Mouse (Mus musculus) neural tube, embryonic 14.5 days (tissue): ENCODE results near the gene Bola1. TPM values are rescaled to one million over a fixed set of nuclear protein-coding genes. Genes with fewer than 3 reads are reported as not detected.
"Not testable (repeated sequence)": the region's sequence is repeated elsewhere in the genome, so short reads cannot be mapped to it uniquely, and the experiment has no call there.

ENCODE experiments used
- ATAC-seq: fragments of 200-750 bp; cut with Nextera tagmentation; 2 replicates; pipeline ENCODE4 v1.8.0; 2017; ENCODE audit warnings: low read depth, mild to moderate bottlenecking, moderate TSS enrichment, moderate library complexity
- H3K27ac ChIP-seq: fragments of 300-500 bp; sonication (generic); 2 replicates; pipeline ENCODE4 v1.5.1; 2014; ENCODE audit warnings: low read depth, mild to moderate bottlenecking, control low read depth, low read length, moderate library complexity, mixed read lengths
- H3K27me3 ChIP-seq: fragments of 300-500 bp; sonication (generic); 2 replicates; pipeline ENCODE4 v1.6.1; 2014; ENCODE audit warnings: low read length; ENCODE audit not compliant: control insufficient read depth, insufficient read depth
- H3K36me3 ChIP-seq: fragments of 300-500 bp; sonication (generic); 2 replicates; pipeline ENCODE4 v1.6.1; 2014; ENCODE audit warnings: low read length, mixed read lengths; ENCODE audit not compliant: control insufficient read depth, insufficient read depth
- H3K4me1 ChIP-seq: fragments of 300-500 bp; sonication (generic); 2 replicates; pipeline ENCODE4 v1.6.1; 2014; ENCODE audit warnings: low read length; ENCODE audit not compliant: control insufficient read depth, insufficient read depth
- H3K4me2 ChIP-seq: fragments of 300-500 bp; sonication (generic); 2 replicates; pipeline ENCODE4 v1.6.1; 2014; ENCODE audit warnings: mild to moderate bottlenecking, low read depth, low read length, control low read depth
- H3K4me3 ChIP-seq: fragments of 300-500 bp; sonication (generic); 2 replicates; pipeline ENCODE4 v1.5.1; 2014; ENCODE audit warnings: low read depth, low read length, control low read depth, mixed read lengths
- H3K9ac ChIP-seq: fragments of 300-500 bp; sonication (generic); replicated peaks from 2 replicates; pipeline ENCODE4 v1.6.1; 2014; ENCODE audit warnings: low read depth, mild to moderate bottlenecking, control low read depth, low read length, mixed read lengths
- H3K9me3 ChIP-seq: fragments of 300-500 bp; sonication (generic); 2 replicates; pipeline ENCODE4 v1.6.1; 2016; ENCODE audit warnings: low read length; ENCODE audit not compliant: control insufficient read depth
- WGBS: fragments of 180-500 bp; shearing (Covaris S2); extraction: QIAGEN DNeasy Blood & Tissue Kit; methylation state at CpG from one replicate; pipeline ENCODE4 v1.1.7; 2014; 5-methylcytosine and 5-hydroxymethylcytosine counted together
- polyA plus RNA-seq: library from polyadenylated mRNA; unstranded; fragments of >200 nt; fragmentation: Nextera tagmentation; extraction: Ambion mirVana; gene quantifications from 2 replicates; pipeline ENCODE4 v1.2.1, GENCODE M21; 2014

Bola1 gene
- polyA plus RNA-seq, 1 experiment from 2014 or later: 69.0 TPM

- no peaks in the 10 kb centered on the region for H3K9me3 ChIP-seq
- peak within 1 kb of the TSS; percentile 48 for H3K4me3 ChIP-seq
- no peaks in the 10 kb centered on the region for H3K27me3 ChIP-seq
- peak within 1 kb of the TSS; percentile 83 for H3K4me2 ChIP-seq
- H3K36me3 ChIP-seq: no peaks in the 10 kb centered on the region
- peak within 1 kb of the TSS; percentile 95 for H3K27ac ChIP-seq
- H3K9ac ChIP-seq: peak within 1 kb of the TSS; percentile 54
- peak; percentile 77 for ATAC-seq
- peaks cover 13% of the 10 kb centered on the region for H3K4me1 ChIP-seq
- under 1% methylated on average over 43 of the region's 43 CpGs for WGBS
Observed at GRCm38 (mm10) chr3:96220765-96221639, 1.5 kb upstream of the Bola1 start, which contains the start of the genes Hist2h2ac and Hist2h2be. Gene Hist2h2ac (minus strand): TSS chr3:96220880. Gene Hist2h2be (plus strand): TSS chr3:96221119.

GRCm38 (mm10) chr3:96220131-96220764 lies 739 bp upstream of the Bola1 start:
- peak overlapping the region; percentile 54 for H3K9ac ChIP-seq
- ATAC-seq: peak; percentile 38
- H3K9me3 ChIP-seq, H3K27me3 ChIP-seq, H3K36me3 ChIP-seq: not testable (repeated sequence)
- H3K4me3 ChIP-seq: peak overlapping the region; percentile 48
- H3K4me1 ChIP-seq: peaks cover 13% of the 10 kb centered on the region
- H3K27ac ChIP-seq: peak overlapping the region; percentile 95
- H3K4me2 ChIP-seq: peak overlapping the region; percentile 83
- under 1% methylated on average over 23 of the region's 47 CpGs for WGBS

GRCm38 (mm10) chr3:96219191-96219641 lies 293 bp downstream of the Bola1 start:
- Histone ChIP-seq H3K9me3 (no peaks in the 10 kb centered on the region), H3K36me3 (no peaks in the 10 kb centered on the region), H3K9ac (peak overlapping the region; percentile 50), H3K4me3 (peak overlapping the region; percentile 48), H3K4me1 (peaks cover 13% of the 10 kb centered on the region), H3K4me2 (peak overlapping the region; percentile 83), H3K27me3 (no peaks in the 10 kb centered on the region), H3K27ac (peak overlapping the region; percentile 95)
- WGBS: 0% methylated on average over 12 of the region's 12 CpGs
- peak; percentile 40 for ATAC-seq

GRCm38 (mm10) chr3:96209242-96209641 lies 10.3 kb downstream of the Bola1 start:
- Histone ChIP-seq H3K9me3 (no peaks in the 10 kb centered on the region), H3K27ac (no peak overlapping the region), H3K36me3 (no peaks in the 10 kb centered on the region), H3K4me1 (no peaks in the 10 kb centered on the region), H3K4me3 (no peak overlapping the region), H3K9ac (no peak overlapping the region), H3K4me2 (no peak overlapping the region), H3K27me3 (no peaks in the 10 kb centered on the region)
- no peak for ATAC-seq
- WGBS: 32% methylated on average over 15 of the region's 15 CpGs

- no peak for ATAC-seq
- WGBS: 88% methylated on average over 3 of the region's 3 CpGs
- no peaks in the 10 kb centered on the region for H3K9me3 ChIP-seq
- H3K36me3 ChIP-seq: no peaks in the 10 kb centered on the region
- H3K4me3 ChIP-seq: no peak overlapping the region
- H3K27ac ChIP-seq: no peak overlapping the region
- H3K27me3 ChIP-seq: no peaks in the 10 kb centered on the region
- H3K4me1 ChIP-seq: no peaks in the 10 kb centered on the region
- H3K4me2 ChIP-seq: no peak overlapping the region
- no peak overlapping the region for H3K9ac ChIP-seq
Observed at GRCm38 (mm10) chr3:96207819-96208218, 11.7 kb downstream of the Bola1 start.

GRCm38 (mm10) chr3:96199731-96200130 lies 19.8 kb downstream of the Bola1 start:
- Histone ChIP-seq H3K9me3 (no peaks in the 10 kb centered on the region), H3K9ac (no peak overlapping the region), H3K4me1 (peaks cover 11% of the 10 kb centered on the region; the same call in 1 of the 2 replicates), H3K4me2 (no peak overlapping the region), H3K36me3 (no peaks in the 10 kb centered on the region), H3K27me3 (no peaks in the 10 kb centered on the region), H3K27ac (no peak overlapping the region), H3K4me3 (no peak overlapping the region)
- no peak for ATAC-seq
- 79% methylated on average over 2 of the region's 2 CpGs for WGBS

GRCm38 (mm10) chr3:96198601-96199251 lies 20.8 kb downstream of the Bola1 start:
- not testable (repeated sequence) for H3K4me3 ChIP-seq, H3K36me3 ChIP-seq, H3K4me2 ChIP-seq, ATAC-seq, H3K27me3 ChIP-seq, H3K9me3 ChIP-seq, H3K9ac ChIP-seq, H3K27ac ChIP-seq
- H3K4me1 ChIP-seq: peaks cover 11% of the 10 kb centered on the region; the same call in 1 of the 2 replicates
- WGBS: 79% methylated on average over 3 of the region's 8 CpGs

- Histone ChIP-seq H3K27me3 (no peaks in the 10 kb centered on the region), H3K9ac (peak overlapping the region; percentile 42), H3K27ac (peak overlapping the region; percentile 55; the same call in 1 of the 2 replicates), H3K36me3 (peaks cover 7% of the 10 kb centered on the region; the same call in 1 of the 2 replicates), H3K4me2 (peak overlapping the region; percentile 95), H3K9me3 (no peaks in the 10 kb centered on the region), H3K4me1 (peaks cover 11% of the 10 kb centered on the region; the same call in 1 of the 2 replicates), H3K4me3 (peak overlapping the region; percentile 72)
- WGBS: 1% methylated on average over 5 of the region's 6 CpGs
- peak; percentile 36; the same call in 1 of the 2 replicates for ATAC-seq
Observed at GRCm38 (mm10) chr3:96198181-96198580, 21.3 kb downstream of the Bola1 start.
